Mouse (Mus musculus) heart, adult 10 weeks (tissue): ENCODE measurements around the gene Shld1. TPM values are rescaled to one million over a fixed set of nuclear protein-coding genes. Genes with fewer than 3 reads are reported as not detected.

Source experiments
- polyA plus RNA-seq: library from polyadenylated mRNA; stranded (reverse); fragments of 350-450 nt; fragmentation: Illumina TruSeq; extraction: RNeasy Lipid Tissue Mini Kit (QIAGEN cat#74804); gene quantifications from one replicate; pipeline ENCODE4 v1.2.3, GENCODE M21; 2014; ENCODE audit warnings: low read depth, low replicate concordance

Shld1 gene
- polyA plus RNA-seq = 54.5 TPM

GRCm38 (mm10) chr2:132686756-132687737 lies at the start of gene Shld1:
Gene Shld1 (plus strand): TSS chr2:132686931.

GRCm38 (mm10) chr2:132780978-132781377 lies 94.2 kb downstream of the Shld1 start, which contains the start of gene Chgb:
Gene Chgb (plus strand): TSS chr2:132781278.

Other genes starting within 250 kb of the Shld1 start
- gene Gpcpd1, start 99.2 kb upstream of the Shld1 start, polyA plus RNA-seq = 219 TPM
- 0.21 TPM for gene Chgb, start 94.3 kb downstream of the Shld1 start, polyA plus RNA-seq
- gene Trmt6, start 129.1 kb downstream of the Shld1 start, polyA plus RNA-seq = 9.6 TPM
- 3.6 TPM for gene Mcm8, start 129.2 kb downstream of the Shld1 start, polyA plus RNA-seq
- 30.4 TPM for gene Crls1, start 159.7 kb downstream of the Shld1 start, polyA plus RNA-seq
- 7.4 TPM for gene Lrrn4, start 194.0 kb downstream of the Shld1 start, polyA plus RNA-seq